Mouse (Mus musculus) limb, embryonic 14.5 days (tissue): ENCODE measurements around the gene Fermt2. TPM values are rescaled to one million over a fixed set of nuclear protein-coding genes. Genes with fewer than 3 reads are reported as not detected.

Source experiments
- ATAC-seq: fragments of 200-750 bp; cut with Nextera tagmentation; 2 replicates; pipeline ENCODE4 v1.8.0; 2017; ENCODE audit warnings: low read depth, moderate number of reproducible peaks, moderate TSS enrichment; ENCODE audit not compliant: low FRiP score
- DNase-seq: peaks from one replicate; pipeline ENCODE4 v3.0.0-alpha.2; 2015; ENCODE audit warnings: low spot score
- H3K27ac ChIP-seq: fragments of 300-500 bp; sonication (generic); replicated peaks from 2 replicates; pipeline ENCODE4 v1.5.1; 2014; ENCODE audit warnings: low read depth, mild to moderate bottlenecking, low read length, moderate library complexity, mixed read lengths
- H3K27me3 ChIP-seq: fragments of 300-500 bp; sonication (generic); 2 replicates; pipeline ENCODE4 v1.6.1; 2014; ENCODE audit warnings: low read length, mixed read lengths; ENCODE audit not compliant: control insufficient read depth, insufficient read depth
- H3K36me3 ChIP-seq: fragments of 300-500 bp; sonication (generic); 2 replicates; pipeline ENCODE4 v1.6.1; 2014; ENCODE audit warnings: mild to moderate bottlenecking, low read length, moderate library complexity, mixed read lengths; ENCODE audit not compliant: control insufficient read depth, insufficient read depth
- H3K4me1 ChIP-seq: fragments of 300-500 bp; sonication (generic); 2 replicates; pipeline ENCODE4 v1.6.1; 2014; ENCODE audit warnings: antibody characterized with exemption, low read length, mixed read lengths; ENCODE audit not compliant: control insufficient read depth, insufficient read depth
- H3K4me2 ChIP-seq: fragments of 300-500 bp; sonication (generic); replicated peaks from 2 replicates; pipeline ENCODE4 v1.6.1; 2014; ENCODE audit warnings: low read depth, mild to moderate bottlenecking, low read length, moderate library complexity; ENCODE audit not compliant: severe bottlenecking
- H3K4me3 ChIP-seq: fragments of 300-500 bp; sonication (generic); replicated peaks from 2 replicates; pipeline ENCODE4 v1.5.1; 2014; ENCODE audit warnings: low read length
- H3K9ac ChIP-seq: fragments of 300-500 bp; sonication (generic); 2 replicates; pipeline ENCODE4 v1.6.1; 2014; ENCODE audit warnings: mild to moderate bottlenecking, low read depth, low read length, moderate library complexity; ENCODE audit not compliant: severe bottlenecking
- H3K9me3 ChIP-seq: fragments of 300-500 bp; sonication (generic); 2 replicates; pipeline ENCODE4 v1.6.1; 2016; ENCODE audit warnings: low read length; ENCODE audit not compliant: control insufficient read depth
- POLR2A ChIP-seq: fragments of 200-500 bp; IDR thresholded peaks from 2 replicates; pipeline ENCODE4 v1.8.0; 2012; ENCODE audit warnings: inconsistent platforms, mild to moderate bottlenecking, moderate library complexity, borderline replicate concordance; ENCODE audit not compliant: insufficient read depth, insufficient read length; ENCODE audit errors: extremely low read depth
- WGBS: fragments of 180-500 bp; shearing (Covaris S2); extraction: QIAGEN DNeasy Blood & Tissue Kit; methylation state at CpG from one replicate; pipeline ENCODE4 v1.1.7; 2014; 5-methylcytosine and 5-hydroxymethylcytosine counted together
- polyA plus RNA-seq, 2 experiments: library from polyadenylated mRNA; depleted of rRNA in 1 of 2; stranded (reverse) in 1 of 2; unstranded in 1 of 2; fragments of >200 nt; fragmentation: Nextera tagmentation in 1 of 2; extraction: Ambion mirVana in 1 of 2; gene quantifications; 2 replicates each; pipeline versions ENCODE4 v1.2.1 to v1.2.3; 2012 to 2014

Gene Fermt2
- 74.3 and 91.7 TPM in 2 replicates for polyA plus RNA-seq (2012; rRNA removed)
- 128 and 134 TPM in 2 replicates for polyA plus RNA-seq (2014; fragmentation: Nextera tagmentation; extraction: Ambion mirVana)

DNA sequence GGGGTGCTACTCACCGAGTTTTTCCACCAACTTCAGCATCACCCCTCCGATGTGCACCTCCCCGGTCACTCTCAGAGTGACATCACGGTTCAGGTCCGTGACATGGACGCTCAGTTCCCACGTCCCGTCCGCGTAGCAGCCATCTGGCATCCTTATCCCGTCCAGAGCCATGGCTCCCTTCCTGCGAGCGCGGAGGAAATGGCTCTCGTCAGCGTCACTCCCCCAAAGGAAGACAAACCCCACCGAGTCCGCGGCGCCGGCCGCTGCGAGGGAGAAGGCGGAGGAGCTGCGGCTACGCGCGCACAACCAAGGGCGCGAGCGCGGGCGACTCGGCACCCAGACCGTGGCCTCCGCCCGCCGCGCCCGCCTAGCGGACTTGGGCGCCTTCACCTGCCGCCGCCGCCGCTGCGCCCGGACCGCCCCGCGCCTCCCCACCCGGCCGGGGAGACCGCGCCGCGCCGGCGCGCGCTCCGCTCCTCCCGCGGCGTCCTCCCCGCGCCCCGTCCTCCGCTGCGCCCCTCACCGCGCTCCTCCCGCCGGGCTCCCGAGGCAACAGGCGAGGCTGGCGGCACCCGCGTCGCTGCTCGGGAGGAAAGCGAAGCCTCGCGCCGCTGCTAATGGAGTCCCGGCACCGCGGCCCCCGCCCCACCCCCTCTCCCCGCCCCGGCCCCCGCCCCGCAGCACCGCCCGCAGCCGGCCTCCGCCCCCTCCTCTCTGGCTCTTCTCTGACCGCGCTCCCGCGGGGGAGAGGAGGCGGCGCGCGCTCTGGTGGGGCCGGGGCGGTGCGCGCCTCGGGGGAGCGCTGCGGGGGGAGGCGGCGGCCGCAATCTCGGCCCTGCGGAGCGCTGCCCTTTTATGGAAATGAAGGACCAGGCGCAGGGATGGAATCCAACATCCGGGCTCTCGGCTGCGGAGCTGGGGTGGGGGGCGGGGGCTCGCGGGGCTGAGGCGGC lies at the start of gene Fermt2:
Fermt2 (minus strand) TSS at position 708 of the 953 bp plus-strand sequence.
- no peaks in the 10 kb centered on the region for H3K9me3 ChIP-seq
- H3K9ac ChIP-seq, result peak within 1 kb of the TSS; percentile 88
- H3K27me3 ChIP-seq, result no peaks in the 10 kb centered on the region
- peak within 1 kb of the TSS; percentile 75 for H3K4me3 ChIP-seq
- H3K27ac ChIP-seq, result peak within 1 kb of the TSS; percentile 97
- 3% methylated on average over 57 of the region's 126 CpGs for WGBS
- TF ChIP-seq POLR2A, result no peak
- peaks cover 30% of the 10 kb centered on the region for H3K4me1 ChIP-seq
- ATAC-seq (peak; percentile 88), DNase-seq (peak; percentile 86)
- peak within 1 kb of the TSS; percentile 67 for H3K4me2 ChIP-seq
- H3K36me3 ChIP-seq, result no peaks in the 10 kb centered on the region

DNA sequence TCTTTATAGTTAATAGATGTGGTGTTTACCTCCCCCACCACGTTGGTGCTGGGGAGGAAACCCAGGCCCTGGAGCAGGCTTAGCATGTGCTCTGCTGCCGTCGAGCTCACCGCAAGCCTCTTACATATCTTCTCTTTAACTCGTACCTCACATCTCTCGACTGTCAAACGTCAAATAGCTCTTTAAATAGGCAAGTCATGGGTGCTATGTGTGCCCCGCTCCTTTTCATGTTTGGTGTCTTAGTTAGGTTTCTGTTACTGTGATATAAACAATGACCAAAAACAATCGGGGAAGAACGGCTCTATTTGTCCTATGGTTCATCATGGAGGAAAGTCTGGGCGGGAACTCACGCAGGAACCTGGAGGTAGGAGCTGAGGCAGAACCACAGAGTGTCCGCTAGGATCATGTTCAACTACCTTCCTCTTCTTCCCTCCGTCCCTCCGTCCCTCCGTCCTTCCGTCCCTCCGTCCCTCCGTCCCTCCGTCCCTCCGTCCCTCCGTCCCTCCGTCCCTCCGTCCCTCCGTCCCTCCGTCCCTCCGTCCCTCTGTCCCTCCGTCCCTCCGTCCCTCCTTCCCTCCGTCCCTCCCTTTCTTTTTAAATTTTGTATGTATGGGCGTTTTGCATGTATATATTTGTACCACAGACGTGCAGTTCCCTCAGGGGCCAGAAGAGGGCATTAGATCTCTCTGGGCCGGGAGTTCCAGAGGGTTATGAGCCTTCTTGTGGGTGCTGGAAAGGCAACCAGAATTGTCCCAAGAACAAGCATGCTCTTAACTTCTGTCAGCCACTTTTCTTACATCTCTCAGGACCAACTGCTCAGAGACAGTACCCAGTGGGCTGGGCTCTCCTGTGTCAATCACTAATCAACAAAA lies 36.4 kb upstream of the Fermt2 start:
- ATAC-seq (no peak), DNase-seq (peak; percentile 63)
- Histone ChIP-seq H3K4me2 (peak overlapping the region; percentile 48), H3K27me3 (no peaks in the 10 kb centered on the region), H3K4me3 (peak overlapping the region; percentile 17), H3K9me3 (no peaks in the 10 kb centered on the region), H3K36me3 (no peaks in the 10 kb centered on the region), H3K4me1 (peaks cover 11% of the 10 kb centered on the region), H3K27ac (peak overlapping the region; percentile 94), H3K9ac (peak overlapping the region; percentile 42)
- WGBS, result 25% methylated on average over 33 of the region's 33 CpGs
- TF ChIP-seq POLR2A, result no peak

DNA sequence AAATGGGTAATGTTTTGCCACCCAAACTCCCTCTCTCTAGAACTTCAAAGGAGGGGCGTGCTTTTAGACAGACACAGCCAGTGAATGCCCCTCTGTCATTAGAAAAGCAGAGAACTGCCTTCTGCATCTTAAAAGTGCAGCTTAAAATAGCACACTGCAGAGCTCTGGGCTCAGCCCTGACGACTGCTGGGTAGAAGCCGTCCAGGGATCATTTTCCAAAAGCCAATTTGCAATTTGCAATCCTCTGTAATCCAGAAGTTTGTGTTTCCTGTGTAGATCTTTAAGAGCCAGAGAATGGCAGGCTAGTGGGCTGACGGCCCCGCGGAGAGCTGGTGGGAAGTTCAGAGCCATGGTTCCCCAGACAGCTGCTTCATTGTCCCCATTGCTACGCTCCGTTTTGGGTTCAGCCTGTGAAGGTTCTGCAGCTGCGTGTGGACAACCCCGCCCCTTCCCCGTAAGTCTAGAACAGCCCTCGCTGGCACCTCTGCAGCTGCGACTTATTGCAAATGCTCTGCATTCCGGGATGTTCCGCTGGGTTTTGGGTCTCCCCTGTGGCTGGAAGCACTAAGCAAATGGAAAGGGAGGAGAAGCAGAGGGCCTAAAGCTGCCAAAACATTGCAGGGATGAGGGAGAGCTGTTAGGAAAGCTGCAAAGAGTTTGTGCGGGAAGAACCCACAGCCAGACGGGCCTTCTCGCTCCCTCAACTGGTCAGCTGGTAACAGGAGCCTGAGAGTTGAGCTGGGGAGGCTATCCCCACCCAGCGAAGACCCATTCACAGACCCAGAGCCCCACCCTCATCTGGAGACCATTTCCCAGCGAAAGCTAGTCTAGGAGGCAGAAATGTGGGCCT lies 35.5 kb upstream of the Fermt2 start:
- Histone ChIP-seq H3K9me3 (no peaks in the 10 kb centered on the region), H3K4me2 (peak overlapping the region; percentile 48), H3K4me1 (peaks cover 11% of the 10 kb centered on the region), H3K27me3 (no peaks in the 10 kb centered on the region), H3K4me3 (peak overlapping the region; percentile 20), H3K36me3 (no peaks in the 10 kb centered on the region), H3K9ac (peak overlapping the region; percentile 42), H3K27ac (peak overlapping the region; percentile 94)
- TF ChIP-seq POLR2A, result no peak
- 5% methylated on average over 20 of the region's 20 CpGs for WGBS
- peak; percentile 83 for ATAC-seq
- DNase-seq, result peak; percentile 87

DNA sequence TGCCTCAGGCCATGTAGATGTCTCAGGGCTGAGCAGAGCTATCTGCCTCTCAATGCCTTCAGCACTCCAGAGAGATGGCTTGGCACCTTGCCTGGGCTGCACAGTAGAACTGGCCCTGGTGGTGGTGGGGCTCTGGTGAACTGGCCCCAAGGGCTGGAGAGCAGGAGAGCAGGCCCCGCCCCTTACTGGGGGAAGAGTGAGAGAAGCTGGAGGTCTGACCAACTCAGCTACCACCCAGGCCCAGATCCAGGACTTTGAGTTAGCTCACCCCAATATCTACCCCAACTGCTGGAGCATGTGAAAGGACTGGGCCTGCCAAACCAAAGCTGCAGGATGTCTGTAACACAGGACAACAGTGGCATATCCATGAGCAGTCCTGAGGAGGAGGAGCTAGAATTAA lies 33.7 kb upstream of the Fermt2 start:
- ATAC-seq (no peak), DNase-seq (no peak)
- Histone ChIP-seq H3K4me3 (no peak overlapping the region), H3K9me3 (no peaks in the 10 kb centered on the region), H3K4me1 (peaks cover 11% of the 10 kb centered on the region), H3K9ac (no peak overlapping the region), H3K27ac (peak overlapping the region; percentile 26; the same call in 1 of the 2 replicates), H3K36me3 (no peaks in the 10 kb centered on the region), H3K27me3 (no peaks in the 10 kb centered on the region), H3K4me2 (no peak overlapping the region)
- TF ChIP-seq POLR2A, result no peak
- 86% methylated on average over 1 of the region's 1 CpGs for WGBS
